Mouse (Mus musculus) C2C12 (cell line): ENCODE results near the gene Bckdha.

Experiments used
- CTCF ChIP-seq: IDR thresholded peaks from one replicate; pipeline ENCODE4 v1.5.1; 2011; ENCODE audit not compliant: control insufficient read depth, insufficient read depth, insufficient read length
- MYOG ChIP-seq: IDR thresholded peaks from one replicate; pipeline ENCODE4 v1.6.1; 2011; ENCODE audit not compliant: control insufficient read depth, insufficient read length; ENCODE audit errors: extremely low read depth

DNA sequence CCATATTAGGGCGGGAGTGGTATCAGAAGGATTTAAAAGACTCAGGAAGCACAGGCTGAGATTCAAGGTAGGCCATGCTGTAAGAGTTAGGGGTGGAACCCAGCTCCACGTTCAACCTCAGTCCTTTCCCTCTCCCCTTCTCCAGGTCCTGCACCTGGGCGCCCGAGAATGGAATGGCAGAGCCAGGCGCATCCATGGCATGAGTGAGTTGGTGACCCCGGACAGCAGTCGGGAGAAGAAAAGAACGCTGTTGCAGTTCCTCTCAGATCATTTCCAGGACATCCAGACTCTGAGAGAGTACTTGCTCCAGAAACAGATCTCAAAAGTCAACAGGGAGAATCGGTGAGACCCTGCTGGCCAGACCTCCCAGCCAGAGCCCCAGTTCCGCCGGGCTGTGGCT is 38.0 kb downstream of the Bckdha start:
- no peak for TF ChIP-seq CTCF
- no peak for TF ChIP-seq MYOG
